Mouse (Mus musculus) cerebellum, adult 11-12 months (tissue): ENCODE measurements around the gene Dus1l.
"Not testable (repeated sequence)": the region's sequence is repeated elsewhere in the genome, so short reads cannot be mapped to it uniquely, and the experiment has no call there.

Source experiments
- DNase-seq: peaks from one replicate; pipeline ENCODE4 v3.0.0; 2022

Gene Dus1l

GRCm38 (mm10) chr11:120818251-120818650 lies 22.0 kb upstream of the Dus1l start:
- peak; percentile 35 for DNase-seq

GRCm38 (mm10) chr11:120817358-120817757 lies 21.2 kb upstream of the Dus1l start:
- no peak for DNase-seq

- DNase-seq = peak; percentile 18
These were observed 15.9 kb upstream of the Dus1l start for GRCm38 (mm10) chr11:120812068-120812467.

GRCm38 (mm10) chr11:120808010-120808409 lies 11.8 kb upstream of the Dus1l start:
- no peak for DNase-seq

- no peak for DNase-seq
These were observed 9.4 kb upstream of the Dus1l start for GRCm38 (mm10) chr11:120805375-120806298.

GRCm38 (mm10) chr11:120804769-120805168 lies 8.6 kb upstream of the Dus1l start:
- DNase-seq = no peak

- no peak for DNase-seq
These were observed 8.1 kb upstream of the Dus1l start for GRCm38 (mm10) chr11:120804274-120804673.

- DNase-seq = peak; percentile 74
These were observed 4.1 kb upstream of the Dus1l start for GRCm38 (mm10) chr11:120800061-120800904.

- no peak for DNase-seq
These were observed 3.2 kb upstream of the Dus1l start for GRCm38 (mm10) chr11:120799316-120799890.

GRCm38 (mm10) chr11:120798244-120798643 lies 2.0 kb upstream of the Dus1l start:
- no peak for DNase-seq

GRCm38 (mm10) chr11:120796614-120796946 lies 377 bp upstream of the Dus1l start:
- DNase-seq = no peak

- no peak for DNase-seq
These were observed 3.6 kb downstream of the Dus1l start for GRCm38 (mm10) chr11:120792652-120793051.

GRCm38 (mm10) chr11:120789810-120790209 lies 6.4 kb downstream of the Dus1l start:
- peak; percentile 4 for DNase-seq

GRCm38 (mm10) chr11:120789355-120789754 lies 6.8 kb downstream of the Dus1l start:
- peak; percentile 6 for DNase-seq

- DNase-seq = peak; percentile 4
These were observed 7.7 kb downstream of the Dus1l start for GRCm38 (mm10) chr11:120788460-120788859.

GRCm38 (mm10) chr11:120785145-120785544 lies 11.1 kb downstream of the Dus1l start:
- no peak for DNase-seq

- peak; percentile 81 for DNase-seq
These were observed 12.0 kb downstream of the Dus1l start, which contains the start of the genes Rfng and Gps1 for GRCm38 (mm10) chr11:120784064-120784791. Gene Rfng (minus strand): TSS chr11:120784207. Gene Gps1 (plus strand): TSS chr11:120784272.

GRCm38 (mm10) chr11:120783426-120784063 lies 12.7 kb downstream of the Dus1l start:
- DNase-seq = peak; percentile 65

- DNase-seq = not testable (repeated sequence)
These were observed 14.8 kb downstream of the Dus1l start for GRCm38 (mm10) chr11:120781361-120781760.

GRCm38 (mm10) chr11:120779876-120780275 lies 16.3 kb downstream of the Dus1l start:
- no peak for DNase-seq

GRCm38 (mm10) chr11:120777123-120777522 lies 19.1 kb downstream of the Dus1l start:
- DNase-seq = peak; percentile 19
